Mouse (Mus musculus) kidney, adult 10 weeks (tissue): ENCODE measurements around the gene Adgrg6. TPM values are rescaled to one million over a fixed set of nuclear protein-coding genes. Genes with fewer than 3 reads are reported as not detected.

Source experiments
- polyA plus RNA-seq: library from polyadenylated mRNA; stranded (reverse); fragments of 350-450 nt; fragmentation: Illumina TruSeq; extraction: RNeasy Lipid Tissue Mini Kit (QIAGEN cat#74804); gene quantifications from one replicate; pipeline ENCODE4 v1.2.3, GENCODE M21; 2014; ENCODE audit warnings: low read depth, low replicate concordance

Gene Adgrg6
- 3.2 TPM for polyA plus RNA-seq

GRCm38 (mm10) chr10:14544941-14545717 is at the start of gene Adgrg6:
Gene Adgrg6, minus strand, starts transcription at chr10:14545659.

Other genes starting within 250 kb of the Adgrg6 start
- gene Vta1, start 159.9 kb upstream of the Adgrg6 start, polyA plus RNA-seq, result 108 TPM
- 0.81 TPM for gene Nmbr, start 159.9 kb upstream of the Adgrg6 start, polyA plus RNA-seq
- gene Gje1, start 172.6 kb upstream of the Adgrg6 start, polyA plus RNA-seq, result not detected